Mouse (Mus musculus): ENCODE data around the gene Fam117b. TPM values are rescaled to one million over a fixed set of nuclear protein-coding genes. Genes with fewer than 3 reads are reported as not detected.

Fam117b gene
- total RNA-seq, 2 experiments from 2014 or later = 4.2 to 5.5 TPM

- DNase-seq = no peak
- intact Hi-C loops (cut with DNase I) = no loop called here
Measured at GRCm38 (mm10) chr1:59959941-59960340, 47.1 kb downstream of the Fam117b start.

GRCm38 (mm10) chr1:59966171-59966785 is 53.5 kb downstream of the Fam117b start:
- intact Hi-C loops (cut with DNase I) = no loop called here
- DNase-seq = no peak

- no peak for DNase-seq
- intact Hi-C loops (cut with DNase I) = no loop called here
Measured at GRCm38 (mm10) chr1:59967291-59967690, 54.5 kb downstream of the Fam117b start.

- no peak for DNase-seq
- intact Hi-C loops (cut with DNase I) = no loop called here
Measured at GRCm38 (mm10) chr1:59986626-59987025, 73.8 kb downstream of the Fam117b start.

- intact Hi-C loops (cut with DNase I) = no loop called here
- no peak for DNase-seq
Measured at GRCm38 (mm10) chr1:59987399-59988040, 74.7 kb downstream of the Fam117b start.

GRCm38 (mm10) chr1:59995646-59996045 is 82.8 kb downstream of the Fam117b start:
- no peak for DNase-seq
- intact Hi-C loops (cut with DNase I) = no loop called here

GRCm38 (mm10) chr1:59997352-59997751 is 84.5 kb downstream of the Fam117b start:
- intact Hi-C loops (cut with DNase I) = no loop called here
- no peak for DNase-seq

- no peak for DNase-seq
Measured at GRCm38 (mm10) chr1:60000319-60000718, 87.5 kb downstream of the Fam117b start.

GRCm38 (mm10) chr1:60007337-60007736 is 94.5 kb downstream of the Fam117b start:
- DNase-seq = no peak
- intact Hi-C loops (cut with DNase I) = no loop called here

More at GRCm38 (mm10) chr1:60000319-60000718, 87.5 kb downstream of the Fam117b start:
- intact Hi-C loops (cut with DNase I) = no loop called here

- no peak for DNase-seq
- intact Hi-C loops (cut with DNase I) = no loop called here
Measured at GRCm38 (mm10) chr1:60008743-60009142, 95.9 kb downstream of the Fam117b start.

GRCm38 (mm10) chr1:60013779-60014178 is 101.0 kb downstream of the Fam117b start:
- no peak for DNase-seq
- intact Hi-C loops (cut with DNase I) = no loop called here

- intact Hi-C loops (cut with DNase I) = no loop called here
- no peak for DNase-seq
Measured at GRCm38 (mm10) chr1:60015511-60015910, 102.7 kb downstream of the Fam117b start.

- intact Hi-C loops (cut with DNase I) = no loop called here
Measured at GRCm38 (mm10) chr1:60016136-60016611, 103.4 kb downstream of the Fam117b start.

GRCm38 (mm10) chr1:60017031-60017469 is 104.2 kb downstream of the Fam117b start:
- intact Hi-C loops (cut with DNase I) = no loop called here

More at GRCm38 (mm10) chr1:60016136-60016611, 103.4 kb downstream of the Fam117b start:
- DNase-seq = no peak

More at GRCm38 (mm10) chr1:60017031-60017469, 104.2 kb downstream of the Fam117b start:
- no peak for DNase-seq

Other genes with a start within 250 kb of the Fam117b start
- 10 to 100 TPM; 43.2 to 54.1 TPM for gene Sumo1, start 242.2 kb upstream of the Fam117b start, total RNA-seq (2021)
- 10 to 100 TPM; 18.5 to 26.9 TPM for gene Nop58, start 228.0 kb upstream of the Fam117b start, total RNA-seq (2021)
- 10 to 100 TPM; 40.1 to 40.8 TPM for gene Bmpr2, start 149.6 kb upstream of the Fam117b start, total RNA-seq (2021)
- gene Ica1l, start 130.2 kb downstream of the Fam117b start, total RNA-seq (2021) = under 1 TPM; 0.39 to 0.48 TPM
- gene Carf, start 185.2 kb downstream of the Fam117b start, total RNA-seq (2021) = 1 to 10 TPM; 3.4 to 4.9 TPM
- 10 to 100 TPM; 11.0 to 14.9 TPM for gene Wdr12, start 185.6 kb downstream of the Fam117b start, total RNA-seq (2021)